Mouse (Mus musculus) liver, adult 2 months (tissue): ENCODE results near the gene Bcas3. TPM values are rescaled to one million over a fixed set of nuclear protein-coding genes. Genes with fewer than 3 reads are reported as not detected.

Experiments
- DNase-seq: peaks from one replicate; pipeline ENCODE4 v3.0.0-alpha.2; 2011; ENCODE audit warnings: low read depth, low spot score; ENCODE audit errors: extremely low read depth
- H3K27ac ChIP-seq: fragments of 200-500 bp; replicated peaks from 2 replicates; pipeline ENCODE4 v1.5.1; 2012; ENCODE audit warnings: low read depth, mild to moderate bottlenecking, control low read depth, inconsistent platforms, low read length; ENCODE audit not compliant: insufficient read depth
- H3K27me3 ChIP-seq: fragments of 200-500 bp; 2 replicates; pipeline ENCODE4 v1.6.1; 2012; ENCODE audit warnings: mild to moderate bottlenecking, moderate library complexity, low read length, inconsistent platforms; ENCODE audit not compliant: control insufficient read depth, insufficient read depth
- H3K36me3 ChIP-seq: fragments of 200-500 bp; 2 replicates; pipeline ENCODE4 v1.6.1; 2012; ENCODE audit warnings: low read length, inconsistent platforms; ENCODE audit not compliant: control insufficient read depth, insufficient read depth
- H3K4me1 ChIP-seq: fragments of 200-500 bp; 2 replicates; pipeline ENCODE4 v1.6.1; 2011; ENCODE audit warnings: low read length; ENCODE audit not compliant: control insufficient read depth, insufficient read depth
- H3K4me3 ChIP-seq: fragments of 200-500 bp; 2 replicates; pipeline ENCODE4 v1.5.1; 2011; ENCODE audit warnings: low read depth, mild to moderate bottlenecking, control low read depth, low read length, moderate library complexity; ENCODE audit not compliant: insufficient read depth
- H3K79me2 ChIP-seq: fragments of 200-500 bp; 2 replicates; pipeline ENCODE4 v1.6.1; 2012; ENCODE audit warnings: inconsistent platforms, mild to moderate bottlenecking, low read length, moderate library complexity; ENCODE audit not compliant: control insufficient read depth, insufficient read depth
- H3K9ac ChIP-seq: fragments of 200-500 bp; 2 replicates; pipeline ENCODE4 v1.6.1; 2012; ENCODE audit warnings: low read depth, mild to moderate bottlenecking, control low read depth, inconsistent platforms, low read length
- CTCF ChIP-seq: fragments of 200-500 bp; IDR thresholded peaks from 2 replicates; pipeline ENCODE4 v1.5.1; 2011; ENCODE audit warnings: low read depth, low read length, control low read depth
- POLR2A ChIP-seq: fragments of 200-500 bp; IDR thresholded peaks from 2 replicates; pipeline ENCODE4 v1.6.1; 2011; ENCODE audit warnings: low read length, control low read depth; ENCODE audit not compliant: insufficient read depth; ENCODE audit errors: extremely low read depth
- WGBS: fragments of 180-500 bp; shearing (Covaris S2); methylation state at CpG from one replicate; pipeline ENCODE4 v1.1.7; 2018; 5-methylcytosine and 5-hydroxymethylcytosine counted together
- polyA plus RNA-seq: library from polyadenylated mRNA; depleted of rRNA; stranded (reverse); fragments of >200 nt; gene quantifications from 2 replicates; pipeline ENCODE4 v1.2.3, GENCODE M21; 2012
- total RNA-seq: library from RNA; depleted of rRNA; stranded (reverse); fragments of >200 nt; gene quantifications from 2 replicates; pipeline ENCODE4 v1.2.3, GENCODE M21; 2014

Bcas3 gene
- total and polyA plus RNA-seq, 2 experiments = 16.5 to 21.4 TPM

GRCm38 (mm10) chr11:85406531-85406930 is 53.6 kb downstream of the Bcas3 start:
- peaks cover 6% of the 10 kb centered on the region; the same call in 1 of the 2 replicates for H3K79me2 ChIP-seq
- TF ChIP-seq CTCF (no peak), POLR2A (no peak)
- H3K4me1 ChIP-seq = 0 out of 2 replicates have a peak, but pooled peaks cover 3% of the 10 kb centered on the region
- H3K36me3 ChIP-seq = no peaks in the 10 kb centered on the region; the same call in 1 of the 2 replicates
- no peak overlapping the region for H3K4me3 ChIP-seq
- no peaks in the 10 kb centered on the region for H3K27me3 ChIP-seq
- H3K27ac ChIP-seq = no peak overlapping the region
- peak; percentile 51 for DNase-seq
- WGBS = 12% methylated on average over 3 of the region's 3 CpGs
- no peak overlapping the region for H3K9ac ChIP-seq

DNA sequence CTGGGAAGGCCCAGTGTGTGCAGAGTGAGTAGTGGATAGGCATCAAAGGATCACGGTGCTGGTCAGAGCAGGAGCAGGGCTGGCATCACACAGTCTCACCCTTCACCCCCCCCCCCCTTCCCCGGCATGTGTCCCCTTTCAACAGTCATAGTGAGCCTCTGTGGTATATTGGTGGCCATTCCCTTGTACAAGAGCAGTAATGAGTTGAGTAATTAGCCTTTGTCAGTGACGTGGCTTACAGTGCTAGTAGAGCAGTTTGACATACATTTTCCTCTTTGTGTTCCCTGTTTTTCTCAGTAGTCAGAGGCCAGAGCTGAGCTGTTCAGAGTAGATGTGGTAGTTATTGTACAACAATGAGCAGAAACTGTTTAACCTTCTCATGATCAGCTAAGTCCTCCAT is 54.7 kb downstream of the Bcas3 start:
- H3K79me2 ChIP-seq = peaks cover 6% of the 10 kb centered on the region; the same call in 1 of the 2 replicates
- WGBS = 94% methylated on average over 3 of the region's 3 CpGs

GRCm38 (mm10) chr11:85412319-85412718 is 59.4 kb downstream of the Bcas3 start:
- Histone ChIP-seq H3K4me1 (no peaks in the 10 kb centered on the region), H3K27ac (no peak overlapping the region), H3K79me2 (peaks cover 6% of the 10 kb centered on the region; the same call in 1 of the 2 replicates), H3K27me3 (no peaks in the 10 kb centered on the region), H3K36me3 (peaks cover 5% of the 10 kb centered on the region), H3K4me3 (no peak overlapping the region), H3K9ac (no peak overlapping the region)
- DNase-seq = no peak
- 71% methylated on average over 7 of the region's 7 CpGs for WGBS
- no peak for TF ChIP-seq CTCF
- TF ChIP-seq POLR2A = no peak

More for the DNA sequence above, 54.7 kb downstream of the Bcas3 start:
- H3K4me1 ChIP-seq = 0 out of 2 replicates have a peak, but pooled peaks cover 3% of the 10 kb centered on the region
- H3K4me3 ChIP-seq = no peak overlapping the region
- H3K27ac ChIP-seq = no peak overlapping the region
- TF ChIP-seq CTCF (no peak), POLR2A (no peak)
- DNase-seq = no peak
- H3K27me3 ChIP-seq = no peaks in the 10 kb centered on the region
- H3K9ac ChIP-seq = no peak overlapping the region
- H3K36me3 ChIP-seq = no peaks in the 10 kb centered on the region; the same call in 1 of the 2 replicates

DNA sequence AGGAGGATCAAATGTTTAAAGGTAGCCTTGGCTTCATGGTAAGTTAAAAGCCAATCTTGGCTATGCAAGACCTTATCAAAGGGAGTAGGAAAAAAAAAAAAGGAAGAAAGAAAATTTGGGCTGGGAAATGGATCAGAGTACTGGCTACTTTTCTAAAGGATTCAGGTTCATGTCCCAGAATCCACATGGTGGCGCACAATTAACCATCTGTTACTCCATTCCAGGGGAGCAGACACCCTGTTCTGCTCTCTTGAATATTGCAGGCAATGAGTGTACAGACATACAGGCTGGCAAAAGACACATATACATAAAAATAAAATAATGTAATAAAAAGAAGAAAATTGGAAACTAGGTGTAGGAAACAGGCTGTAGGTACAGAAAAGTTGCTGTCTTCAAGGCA is 61.5 kb downstream of the Bcas3 start:
- no peak overlapping the region for H3K4me3 ChIP-seq
- H3K9ac ChIP-seq = no peak overlapping the region
- peaks cover 5% of the 10 kb centered on the region for H3K36me3 ChIP-seq
- no peak for DNase-seq
- H3K4me1 ChIP-seq = no peaks in the 10 kb centered on the region
- 93% methylated on average over 1 of the region's 1 CpGs for WGBS
- no peaks in the 10 kb centered on the region for H3K27me3 ChIP-seq
- H3K79me2 ChIP-seq = no peaks in the 10 kb centered on the region
- no peak overlapping the region for H3K27ac ChIP-seq
- TF ChIP-seq CTCF = no peak
- no peak for TF ChIP-seq POLR2A

DNA sequence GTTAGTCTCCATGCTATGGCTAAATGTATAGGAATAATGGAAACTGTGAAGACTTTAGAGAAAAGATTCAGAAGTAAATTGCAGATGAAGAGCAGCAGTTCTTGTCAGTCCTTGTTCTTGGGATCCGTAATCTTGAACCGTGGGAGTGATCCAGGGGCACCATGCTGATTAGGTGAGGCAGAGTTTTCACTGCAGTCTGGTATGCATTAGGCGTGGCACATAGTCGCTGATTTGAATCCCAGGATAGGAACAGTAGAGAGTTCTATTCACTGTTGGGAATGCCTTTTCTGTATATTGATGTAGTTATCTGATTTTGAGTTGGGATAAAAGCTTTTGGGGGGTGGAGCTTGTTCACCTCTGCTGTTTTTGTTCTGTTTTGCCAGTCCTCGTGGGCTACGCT is 74.4 kb downstream of the Bcas3 start:
- no peaks in the 10 kb centered on the region for H3K4me1 ChIP-seq
- no peaks in the 10 kb centered on the region for H3K79me2 ChIP-seq
- H3K4me3 ChIP-seq = no peak overlapping the region
- H3K9ac ChIP-seq = no peak overlapping the region
- 88% methylated on average over 6 of the region's 6 CpGs for WGBS
- no peak overlapping the region for H3K27ac ChIP-seq
- H3K27me3 ChIP-seq = no peaks in the 10 kb centered on the region
- no peak for DNase-seq
- TF ChIP-seq CTCF (no peak), POLR2A (no peak)
- H3K36me3 ChIP-seq = no peaks in the 10 kb centered on the region

DNA sequence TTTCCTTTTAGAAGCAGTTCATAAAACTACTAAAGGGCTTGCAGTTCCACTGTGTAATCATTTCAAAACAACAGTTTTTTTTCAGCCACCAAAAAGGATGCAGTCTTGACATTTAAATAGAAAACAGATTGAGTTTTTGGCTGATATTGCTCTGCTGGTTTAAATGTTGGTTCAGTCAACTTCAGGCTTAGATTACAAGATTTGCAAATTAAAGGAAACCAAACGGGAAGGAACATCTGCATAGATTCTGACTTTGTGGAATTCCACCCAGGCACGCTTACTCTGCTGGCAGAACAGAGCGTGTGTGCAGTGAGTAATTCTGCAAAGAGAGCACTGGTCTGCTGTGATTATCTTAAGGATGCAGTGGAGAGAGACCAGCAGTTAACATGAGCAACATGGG is 75.3 kb downstream of the Bcas3 start:
- no peaks in the 10 kb centered on the region for H3K79me2 ChIP-seq
- WGBS = 68% methylated on average over 3 of the region's 3 CpGs
- no peak for TF ChIP-seq CTCF
- no peak for TF ChIP-seq POLR2A

More for the DNA sequence above, 75.3 kb downstream of the Bcas3 start:
- peak; percentile 21 for DNase-seq
- Histone ChIP-seq H3K27ac (no peak overlapping the region), H3K27me3 (no peaks in the 10 kb centered on the region), H3K9ac (no peak overlapping the region), H3K4me3 (no peak overlapping the region), H3K36me3 (no peaks in the 10 kb centered on the region), H3K4me1 (no peaks in the 10 kb centered on the region)
